Mouse (Mus musculus): Measurements from ENCODE around the gene Il1a. TPM values are rescaled to one million over a fixed set of nuclear protein-coding genes. Genes with fewer than 3 reads are reported as not detected.
A peak's percentile ranks its signal among the peaks of the same experiment; 100 is the strongest.

The Il1a gene
- 0.10 and 0.17 TPM in 2 replicates for polyA plus RNA-seq (2015; fragmentation: Nextera tagmentation; extraction: Ambion mirVana)

GRCm38 (mm10) chr2:129309836-129310235 lies at the start of gene Il1a:
Gene Il1a (minus strand): TSS chr2:129309972.
- Histone ChIP-seq H3K27me3 (no peaks in the 10 kb centered on the region), H3K36me3 (no peaks in the 10 kb centered on the region), H3K4me1 (no peaks in the 10 kb centered on the region), H3K27ac (no peak within 1 kb of the TSS), H3K4me2 (no peak within 1 kb of the TSS), H3K9ac (no peak within 1 kb of the TSS), H3K4me3 (replicated peaks) (no peak within 1 kb of the TSS), H3K9me3 (replicated peaks) (no peaks in the 10 kb centered on the region)
- ATAC-seq (replicated peaks; ENCODE audit: low FRiP score): no peak
- 80% methylated on average over 7 of the region's 7 CpGs for WGBS

- no peak overlapping the region for H3K4me2 ChIP-seq
- no peak overlapping the region for H3K4me3 ChIP-seq (replicated peaks)
- no peaks in the 10 kb centered on the region for H3K9me3 ChIP-seq (replicated peaks)
- WGBS: 78% methylated on average over 6 of the region's 6 CpGs
- H3K27ac ChIP-seq: no peak overlapping the region
- H3K4me1 ChIP-seq: no peaks in the 10 kb centered on the region
- no peak overlapping the region for H3K9ac ChIP-seq
- H3K27me3 ChIP-seq: no peaks in the 10 kb centered on the region
- no peak for ATAC-seq (replicated peaks; ENCODE audit: low FRiP score)
- no peaks in the 10 kb centered on the region for H3K36me3 ChIP-seq
These were observed 28.4 kb upstream of the Il1a start for GRCm38 (mm10) chr2:129338138-129338621.

GRCm38 (mm10) chr2:129333471-129333870 lies 23.7 kb upstream of the Il1a start:
- ATAC-seq (replicated peaks; ENCODE audit: low FRiP score): no peak
- Histone ChIP-seq H3K4me1 (no peaks in the 10 kb centered on the region), H3K9ac (no peak overlapping the region), H3K4me3 (replicated peaks) (no peak overlapping the region), H3K9me3 (replicated peaks) (no peaks in the 10 kb centered on the region), H3K27me3 (no peaks in the 10 kb centered on the region), H3K4me2 (no peak overlapping the region), H3K36me3 (no peaks in the 10 kb centered on the region), H3K27ac (no peak overlapping the region)
- WGBS: 64% methylated on average over 4 of the region's 4 CpGs

- no peaks in the 10 kb centered on the region for H3K9me3 ChIP-seq (replicated peaks)
- H3K36me3 ChIP-seq: no peaks in the 10 kb centered on the region
- H3K4me2 ChIP-seq: no peak overlapping the region
- H3K4me1 ChIP-seq: no peaks in the 10 kb centered on the region
- 0 out of 2 replicates have a peak overlapping the region, but pooled peaks have one; percentile 13 for H3K27ac ChIP-seq
- 83% methylated on average over 13 of the region's 13 CpGs for WGBS
- no peak for ATAC-seq (replicated peaks; ENCODE audit: low FRiP score)
- no peak overlapping the region for H3K4me3 ChIP-seq (replicated peaks)
- H3K27me3 ChIP-seq: no peaks in the 10 kb centered on the region
- H3K9ac ChIP-seq: no peak overlapping the region
These were observed 20.8 kb upstream of the Il1a start for GRCm38 (mm10) chr2:129330540-129330939.

- Histone ChIP-seq H3K4me2 (no peak overlapping the region), H3K9me3 (replicated peaks) (no peaks in the 10 kb centered on the region), H3K9ac (no peak overlapping the region), H3K4me3 (replicated peaks) (no peak overlapping the region), H3K4me1 (no peaks in the 10 kb centered on the region), H3K27ac (0 out of 2 replicates have a peak overlapping the region, but pooled peaks have one; percentile 6), H3K27me3 (no peaks in the 10 kb centered on the region), H3K36me3 (no peaks in the 10 kb centered on the region)
- no peak for ATAC-seq (replicated peaks; ENCODE audit: low FRiP score)
- WGBS: 67% methylated on average over 7 of the region's 7 CpGs
These were observed 20.3 kb upstream of the Il1a start for GRCm38 (mm10) chr2:129330024-129330423.

GRCm38 (mm10) chr2:129328238-129328637 lies 18.5 kb upstream of the Il1a start:
- H3K27ac ChIP-seq: no peak overlapping the region
- H3K4me3 ChIP-seq (replicated peaks): no peak overlapping the region
- H3K4me1 ChIP-seq: no peaks in the 10 kb centered on the region
- H3K36me3 ChIP-seq: no peaks in the 10 kb centered on the region
- ATAC-seq (replicated peaks; ENCODE audit: low FRiP score): no peak
- H3K27me3 ChIP-seq: no peaks in the 10 kb centered on the region
- no peak overlapping the region for H3K4me2 ChIP-seq
- no peak overlapping the region for H3K9ac ChIP-seq
- H3K9me3 ChIP-seq (replicated peaks): no peaks in the 10 kb centered on the region
- WGBS: 88% methylated on average over 4 of the region's 4 CpGs

- Histone ChIP-seq H3K4me3 (replicated peaks) (no peak overlapping the region), H3K9ac (no peak overlapping the region), H3K4me2 (no peak overlapping the region), H3K4me1 (no peaks in the 10 kb centered on the region), H3K27me3 (no peaks in the 10 kb centered on the region), H3K27ac (no peak overlapping the region), H3K9me3 (replicated peaks) (no peaks in the 10 kb centered on the region), H3K36me3 (no peaks in the 10 kb centered on the region)
- 74% methylated on average over 3 of the region's 3 CpGs for WGBS
- ATAC-seq (replicated peaks; ENCODE audit: low FRiP score): no peak
These were observed 14.4 kb upstream of the Il1a start for GRCm38 (mm10) chr2:129324216-129324615.

- no peak overlapping the region for H3K4me3 ChIP-seq (replicated peaks)
- H3K36me3 ChIP-seq: no peaks in the 10 kb centered on the region
- no peak overlapping the region for H3K9ac ChIP-seq
- no peak overlapping the region for H3K4me2 ChIP-seq
- no peak for ATAC-seq (replicated peaks; ENCODE audit: low FRiP score)
- no peaks in the 10 kb centered on the region for H3K27me3 ChIP-seq
- 70% methylated on average over 1 of the region's 1 CpGs for WGBS
- H3K9me3 ChIP-seq (replicated peaks): no peaks in the 10 kb centered on the region
- no peak overlapping the region for H3K27ac ChIP-seq
- H3K4me1 ChIP-seq: no peaks in the 10 kb centered on the region
These were observed 12.4 kb upstream of the Il1a start for GRCm38 (mm10) chr2:129322117-129322635.

- no peak overlapping the region for H3K27ac ChIP-seq
- no peaks in the 10 kb centered on the region for H3K36me3 ChIP-seq
- no peaks in the 10 kb centered on the region for H3K27me3 ChIP-seq
- no peaks in the 10 kb centered on the region for H3K4me1 ChIP-seq
- H3K9ac ChIP-seq: no peak overlapping the region
- no peak overlapping the region for H3K4me3 ChIP-seq (replicated peaks)
- 83% methylated on average over 8 of the region's 8 CpGs for WGBS
- no peak for ATAC-seq (replicated peaks; ENCODE audit: low FRiP score)
- H3K9me3 ChIP-seq (replicated peaks): no peaks in the 10 kb centered on the region
- H3K4me2 ChIP-seq: no peak overlapping the region
These were observed 10.3 kb upstream of the Il1a start for GRCm38 (mm10) chr2:129320033-129320605.

GRCm38 (mm10) chr2:129315831-129316230 lies 6.1 kb upstream of the Il1a start:
- Histone ChIP-seq H3K9me3 (replicated peaks) (no peaks in the 10 kb centered on the region), H3K27me3 (no peaks in the 10 kb centered on the region), H3K4me3 (replicated peaks) (no peak overlapping the region), H3K4me1 (no peaks in the 10 kb centered on the region), H3K36me3 (no peaks in the 10 kb centered on the region), H3K9ac (no peak overlapping the region), H3K4me2 (no peak overlapping the region), H3K27ac (no peak overlapping the region)
- WGBS: 62% methylated on average over 4 of the region's 4 CpGs
- no peak for ATAC-seq (replicated peaks; ENCODE audit: low FRiP score)

- Histone ChIP-seq H3K4me3 (replicated peaks) (no peak overlapping the region), H3K4me1 (no peaks in the 10 kb centered on the region), H3K36me3 (no peaks in the 10 kb centered on the region), H3K9ac (no peak overlapping the region), H3K27ac (no peak overlapping the region), H3K9me3 (replicated peaks) (no peaks in the 10 kb centered on the region), H3K27me3 (no peaks in the 10 kb centered on the region), H3K4me2 (no peak overlapping the region)
- 85% methylated on average over 6 of the region's 6 CpGs for WGBS
- ATAC-seq (replicated peaks; ENCODE audit: low FRiP score): no peak
These were observed 5.1 kb upstream of the Il1a start for GRCm38 (mm10) chr2:129314880-129315279.

- H3K36me3 ChIP-seq: no peaks in the 10 kb centered on the region
These were observed 4.2 kb upstream of the Il1a start for GRCm38 (mm10) chr2:129313934-129314333.

GRCm38 (mm10) chr2:129306020-129306419 lies 3.8 kb downstream of the Il1a start:
- Histone ChIP-seq H3K36me3 (no peaks in the 10 kb centered on the region), H3K27me3 (0 out of 2 replicates have a peak, but pooled peaks cover 1% of the 10 kb centered on the region), H3K9me3 (replicated peaks) (no peaks in the 10 kb centered on the region), H3K9ac (no peak overlapping the region), H3K4me2 (no peak overlapping the region), H3K4me3 (replicated peaks) (no peak overlapping the region), H3K4me1 (no peaks in the 10 kb centered on the region), H3K27ac (no peak overlapping the region)
- 48% methylated on average over 4 of the region's 4 CpGs for WGBS
- no peak for ATAC-seq (replicated peaks; ENCODE audit: low FRiP score)

More at GRCm38 (mm10) chr2:129313934-129314333, 4.2 kb upstream of the Il1a start:
- no peak overlapping the region for H3K4me2 ChIP-seq
- no peaks in the 10 kb centered on the region for H3K4me1 ChIP-seq
- WGBS: 90% methylated on average over 1 of the region's 1 CpGs
- H3K27me3 ChIP-seq: no peaks in the 10 kb centered on the region
- no peaks in the 10 kb centered on the region for H3K9me3 ChIP-seq (replicated peaks)
- no peak overlapping the region for H3K9ac ChIP-seq
- no peak overlapping the region for H3K27ac ChIP-seq
- no peak overlapping the region for H3K4me3 ChIP-seq (replicated peaks)
- ATAC-seq (replicated peaks; ENCODE audit: low FRiP score): no peak
